Mouse (Mus musculus) embryonic facial prominence, embryonic 10.5 days (tissue): ENCODE measurements around the gene March10. TPM values are rescaled to one million over a fixed set of nuclear protein-coding genes. Genes with fewer than 3 reads are reported as not detected.

Experiments used
- DNase-seq: peaks from one replicate; pipeline ENCODE4 v3.0.0-alpha.2; 2017; ENCODE audit warnings: low spot score
- H3K27ac ChIP-seq: fragments of 300-500 bp; sonication (generic); replicated peaks from 2 replicates; pipeline ENCODE4 v1.5.1; 2016; ENCODE audit warnings: mild to moderate bottlenecking
- H3K27me3 ChIP-seq: fragments of 300-500 bp; sonication (generic); replicated peaks from 2 replicates; pipeline ENCODE4 v1.6.1; 2016; ENCODE audit warnings: low read depth, mild to moderate bottlenecking; ENCODE audit not compliant: poor library complexity, severe bottlenecking
- H3K36me3 ChIP-seq: fragments of 300-500 bp; sonication (generic); replicated peaks from 2 replicates; pipeline ENCODE4 v1.6.1; 2016; ENCODE audit warnings: mild to moderate bottlenecking, moderate library complexity
- H3K4me1 ChIP-seq: fragments of 300-500 bp; sonication (generic); 2 replicates; pipeline ENCODE4 v1.6.1; 2016
- H3K4me3 ChIP-seq: fragments of 300-500 bp; sonication (generic); 2 replicates; pipeline ENCODE4 v1.5.1; 2016; ENCODE audit warnings: mild to moderate bottlenecking, moderate library complexity
- H3K9me3 ChIP-seq: fragments of 300-500 bp; sonication (generic); 2 replicates; pipeline ENCODE4 v1.6.1; 2016; ENCODE audit warnings: mild to moderate bottlenecking
- WGBS: fragments of 180-500 bp; shearing (Covaris S2); methylation state at CpG from one replicate; pipeline ENCODE4 v1.1.7; 2016; 5-methylcytosine and 5-hydroxymethylcytosine counted together
- polyA plus RNA-seq: library from polyadenylated mRNA; unstranded; fragments of >200 nt; fragmentation: Nextera tagmentation; extraction: Ambion mirVana; gene quantifications from 2 replicates; pipeline ENCODE4 v1.2.1, GENCODE M21; 2016

March10 gene
- 0.06 and 0.16 TPM in 2 replicates for polyA plus RNA-seq

GRCm38 (mm10) chr11:105456497-105456907 lies at the start of gene March10:
Gene March10 (minus strand): TSS chr11:105456735.
- H3K4me1 ChIP-seq = peaks cover 24% of the 10 kb centered on the region
- DNase-seq = peak; percentile 64
- no peaks in the 10 kb centered on the region for H3K36me3 ChIP-seq
- no peaks in the 10 kb centered on the region for H3K9me3 ChIP-seq
- WGBS = 1% methylated on average over 35 of the region's 35 CpGs
- H3K27me3 ChIP-seq = peaks cover 22% of the 10 kb centered on the region
- peak within 1 kb of the TSS; percentile 73 for H3K4me3 ChIP-seq
- H3K27ac ChIP-seq = peak within 1 kb of the TSS; percentile 79

- Histone ChIP-seq H3K27ac (peak overlapping the region; percentile 80), H3K9me3 (no peaks in the 10 kb centered on the region), H3K4me3 (no peak overlapping the region), H3K27me3 (0 out of 2 replicates have a peak, but pooled peaks cover 5% of the 10 kb centered on the region), H3K4me1 (peaks cover 59% of the 10 kb centered on the region), H3K36me3 (no peaks in the 10 kb centered on the region)
- no peak for DNase-seq
- 77% methylated on average over 11 of the region's 11 CpGs for WGBS
These were observed 49.8 kb upstream of the March10 start for GRCm38 (mm10) chr11:105506322-105506721.

DNA sequence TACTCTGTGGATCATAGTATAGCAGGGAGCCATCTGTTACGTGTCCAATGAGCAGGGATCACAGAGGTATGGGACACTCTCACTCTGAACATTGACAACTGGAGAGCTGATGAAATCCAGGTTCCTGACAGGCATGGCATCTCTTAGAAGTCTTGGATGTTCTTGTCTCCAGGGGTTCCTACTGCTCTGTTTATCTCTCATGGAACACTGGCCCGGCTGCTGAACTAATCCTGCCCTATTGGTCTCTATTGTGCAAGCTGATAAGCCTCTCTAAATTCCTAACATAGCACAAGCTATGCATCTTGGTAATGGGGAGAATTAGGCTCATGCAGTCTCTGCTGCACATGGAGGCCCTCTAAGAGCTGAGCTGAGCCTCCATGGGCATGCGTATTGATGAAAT lies 48.5 kb upstream of the March10 start:
- H3K4me3 ChIP-seq = no peak overlapping the region
- no peak for DNase-seq
- no peaks in the 10 kb centered on the region for H3K36me3 ChIP-seq
- 0 out of 2 replicates have a peak overlapping the region, but pooled peaks have one; percentile 14 for H3K27ac ChIP-seq
- 0 out of 2 replicates have a peak, but pooled peaks cover 8% of the 10 kb centered on the region for H3K27me3 ChIP-seq
- WGBS = 73% methylated on average over 3 of the region's 3 CpGs
- no peaks in the 10 kb centered on the region for H3K9me3 ChIP-seq
- H3K4me1 ChIP-seq = peaks cover 49% of the 10 kb centered on the region

DNA sequence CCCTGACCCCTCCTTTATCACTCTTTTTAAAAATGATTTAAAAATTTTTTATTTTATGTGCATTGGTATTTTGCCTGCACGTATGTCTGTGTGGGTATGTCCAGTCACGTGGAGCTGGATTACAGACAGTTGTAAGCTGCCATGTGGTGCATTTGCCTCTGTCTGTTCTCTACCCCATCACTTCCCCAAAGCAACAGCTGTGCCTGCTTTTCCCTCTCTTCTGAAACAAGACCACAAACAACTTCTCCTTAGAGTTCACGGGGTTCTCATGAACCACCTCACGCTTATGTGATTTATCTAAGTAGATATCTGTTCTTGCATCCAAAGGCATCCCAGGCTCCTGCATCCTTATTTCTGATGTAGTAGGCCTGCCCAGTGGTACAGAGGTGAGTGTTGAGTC lies 45.8 kb upstream of the March10 start:
- H3K4me3 ChIP-seq = no peak overlapping the region
- H3K27ac ChIP-seq = no peak overlapping the region
- WGBS = 91% methylated on average over 4 of the region's 4 CpGs
- 0 out of 2 replicates have a peak, but pooled peaks cover 8% of the 10 kb centered on the region for H3K27me3 ChIP-seq
- H3K36me3 ChIP-seq = no peaks in the 10 kb centered on the region
- H3K9me3 ChIP-seq = no peaks in the 10 kb centered on the region
- no peak for DNase-seq
- peaks cover 39% of the 10 kb centered on the region for H3K4me1 ChIP-seq

DNA sequence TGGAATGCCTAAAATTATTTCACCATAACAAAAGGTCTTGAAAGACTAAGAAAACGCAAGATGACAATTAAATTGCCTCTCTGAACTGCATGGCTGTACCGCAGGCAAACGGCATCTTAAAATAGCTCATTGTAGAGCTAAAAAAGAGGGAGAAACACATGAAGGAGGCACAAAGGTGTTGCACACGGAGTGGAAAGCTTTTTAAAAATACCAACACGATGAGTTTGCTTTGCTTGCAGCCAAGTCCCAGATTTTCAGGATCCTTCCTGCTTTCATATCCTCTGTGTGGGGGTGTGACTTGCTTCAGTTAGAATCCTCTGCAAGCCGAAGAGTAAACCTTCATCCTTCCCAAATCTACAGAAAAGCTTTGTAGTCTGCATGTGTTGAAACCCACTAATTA lies 41.0 kb upstream of the March10 start:
- H3K36me3 ChIP-seq = no peaks in the 10 kb centered on the region
- H3K27ac ChIP-seq = no peak overlapping the region
- 73% methylated on average over 6 of the region's 6 CpGs for WGBS
- no peak overlapping the region for H3K4me3 ChIP-seq
- H3K9me3 ChIP-seq = no peaks in the 10 kb centered on the region
- peaks cover 48% of the 10 kb centered on the region for H3K4me1 ChIP-seq
- H3K27me3 ChIP-seq = 0 out of 2 replicates have a peak, but pooled peaks cover 10% of the 10 kb centered on the region
- DNase-seq = peak; percentile 4

DNA sequence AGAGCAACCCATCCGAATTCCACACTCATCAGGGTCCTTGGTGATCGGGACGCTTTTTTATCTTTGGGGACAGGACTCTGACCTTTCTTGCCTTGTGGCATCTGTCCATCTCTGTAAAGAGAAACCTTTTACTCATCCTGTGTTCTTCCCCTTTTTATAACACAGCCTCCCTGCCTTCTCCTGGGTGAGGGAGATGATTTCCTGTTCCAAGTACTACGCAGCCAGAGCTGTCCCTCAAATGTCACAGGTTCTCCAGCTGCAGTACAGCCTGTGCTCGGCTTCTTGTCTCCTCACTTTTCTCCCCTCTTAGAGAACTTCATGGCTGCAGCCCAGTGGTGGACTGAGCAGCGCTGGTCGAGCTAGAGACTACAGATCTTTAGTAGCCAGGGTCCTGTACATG lies 40.1 kb upstream of the March10 start:
- WGBS = 63% methylated on average over 7 of the region's 7 CpGs
- Histone ChIP-seq H3K27me3 (0 out of 2 replicates have a peak, but pooled peaks cover 10% of the 10 kb centered on the region), H3K36me3 (no peaks in the 10 kb centered on the region), H3K27ac (no peak overlapping the region), H3K4me1 (peaks cover 48% of the 10 kb centered on the region), H3K4me3 (no peak overlapping the region), H3K9me3 (no peaks in the 10 kb centered on the region)
- peak; percentile 8 for DNase-seq

- peak; percentile 14 for DNase-seq
- H3K27ac ChIP-seq = no peak overlapping the region
- no peaks in the 10 kb centered on the region for H3K9me3 ChIP-seq
- no peak overlapping the region for H3K4me3 ChIP-seq
- no peaks in the 10 kb centered on the region for H3K36me3 ChIP-seq
- 77% methylated on average over 18 of the region's 18 CpGs for WGBS
- 0 out of 2 replicates have a peak, but pooled peaks cover 8% of the 10 kb centered on the region for H3K27me3 ChIP-seq
- H3K4me1 ChIP-seq = peaks cover 53% of the 10 kb centered on the region
These were observed 39.2 kb upstream of the March10 start for GRCm38 (mm10) chr11:105495591-105496270.

GRCm38 (mm10) chr11:105494786-105495369 lies 38.3 kb upstream of the March10 start:
- H3K9me3 ChIP-seq = no peaks in the 10 kb centered on the region
- DNase-seq = peak; percentile 7
- no peak overlapping the region for H3K27ac ChIP-seq
- 0 out of 2 replicates have a peak, but pooled peaks cover 7% of the 10 kb centered on the region for H3K27me3 ChIP-seq
- no peak overlapping the region for H3K4me3 ChIP-seq
- H3K4me1 ChIP-seq = peaks cover 51% of the 10 kb centered on the region
- no peaks in the 10 kb centered on the region for H3K36me3 ChIP-seq
- WGBS = 86% methylated on average over 6 of the region's 6 CpGs

- WGBS = 79% methylated on average over 4 of the region's 4 CpGs
These were observed 35.9 kb upstream of the March10 start for GRCm38 (mm10) chr11:105492392-105492791.

DNA sequence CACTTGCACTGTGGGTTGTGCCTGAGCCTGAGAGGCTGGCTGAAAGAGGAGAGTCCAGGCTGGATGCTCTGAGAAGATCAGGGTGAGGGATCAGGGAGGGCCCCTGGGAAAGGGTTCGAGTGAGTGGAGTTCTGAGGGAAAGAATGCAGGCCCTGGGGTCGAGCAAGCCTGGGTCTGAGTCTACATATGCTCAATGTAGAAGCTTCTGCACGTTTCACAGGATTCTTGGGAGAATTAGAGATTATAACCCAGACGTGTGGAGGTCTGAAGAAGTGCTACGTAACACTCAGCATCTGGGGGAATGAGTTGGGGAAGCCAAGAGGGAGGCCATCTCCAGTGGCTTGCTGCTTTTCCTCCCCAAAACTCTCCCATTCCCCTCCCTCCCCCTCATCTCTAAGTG lies 34.4 kb upstream of the March10 start:
- peaks cover 26% of the 10 kb centered on the region for H3K4me1 ChIP-seq
- 0 out of 2 replicates have a peak, but pooled peaks cover 7% of the 10 kb centered on the region for H3K27me3 ChIP-seq
- 67% methylated on average over 5 of the region's 5 CpGs for WGBS
- H3K36me3 ChIP-seq = no peaks in the 10 kb centered on the region
- no peak overlapping the region for H3K27ac ChIP-seq
- H3K9me3 ChIP-seq = no peaks in the 10 kb centered on the region
- peak; percentile 7 for DNase-seq
- H3K4me3 ChIP-seq = no peak overlapping the region

More at GRCm38 (mm10) chr11:105492392-105492791, 35.9 kb upstream of the March10 start:
- DNase-seq = peak; percentile 4
- H3K4me1 ChIP-seq = peaks cover 37% of the 10 kb centered on the region
- 0 out of 2 replicates have a peak, but pooled peaks cover 7% of the 10 kb centered on the region for H3K27me3 ChIP-seq
- no peak overlapping the region for H3K27ac ChIP-seq
- no peaks in the 10 kb centered on the region for H3K36me3 ChIP-seq
- no peaks in the 10 kb centered on the region for H3K9me3 ChIP-seq
- H3K4me3 ChIP-seq = no peak overlapping the region

DNA sequence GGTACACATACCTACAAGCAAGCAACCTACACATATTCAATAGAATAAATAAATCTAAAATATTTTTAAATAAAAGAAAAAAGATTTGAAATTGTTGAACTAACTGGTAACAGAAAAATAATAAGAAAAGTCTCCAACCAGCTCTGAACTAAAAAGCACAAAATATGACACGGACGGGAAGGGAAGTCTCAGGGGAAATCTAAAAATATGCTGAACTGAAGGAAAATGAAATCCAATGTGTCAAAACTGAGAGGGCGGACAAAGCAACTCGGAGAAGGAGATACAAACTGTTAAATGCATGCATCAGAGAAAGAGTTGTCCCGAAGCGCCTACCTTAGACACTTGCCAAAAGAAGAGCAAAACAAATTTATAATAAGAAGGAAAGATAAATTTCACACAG lies 28.9 kb upstream of the March10 start:
- Histone ChIP-seq H3K4me1 (peaks cover 5% of the 10 kb centered on the region; the same call in 1 of the 2 replicates), H3K4me3 (no peak overlapping the region), H3K9me3 (no peaks in the 10 kb centered on the region), H3K27me3 (no peaks in the 10 kb centered on the region), H3K36me3 (no peaks in the 10 kb centered on the region), H3K27ac (no peak overlapping the region)
- DNase-seq = peak; percentile 7
- WGBS = 80% methylated on average over 6 of the region's 6 CpGs

GRCm38 (mm10) chr11:105484993-105485392 lies 28.5 kb upstream of the March10 start:
- no peaks in the 10 kb centered on the region for H3K36me3 ChIP-seq
- no peaks in the 10 kb centered on the region for H3K9me3 ChIP-seq
- DNase-seq = no peak
- no peak overlapping the region for H3K4me3 ChIP-seq
- 78% methylated on average over 6 of the region's 6 CpGs for WGBS
- no peak overlapping the region for H3K27ac ChIP-seq
- peaks cover 5% of the 10 kb centered on the region; the same call in 1 of the 2 replicates for H3K4me1 ChIP-seq
- H3K27me3 ChIP-seq = no peaks in the 10 kb centered on the region

- H3K4me3 ChIP-seq = no peak overlapping the region
- WGBS = 68% methylated on average over 2 of the region's 2 CpGs
- no peak overlapping the region for H3K27ac ChIP-seq
- H3K9me3 ChIP-seq = no peaks in the 10 kb centered on the region
- peak; percentile 5 for DNase-seq
- H3K27me3 ChIP-seq = no peaks in the 10 kb centered on the region
- H3K36me3 ChIP-seq = no peaks in the 10 kb centered on the region
- peaks cover 5% of the 10 kb centered on the region; the same call in 1 of the 2 replicates for H3K4me1 ChIP-seq
These were observed 26.2 kb upstream of the March10 start for GRCm38 (mm10) chr11:105482747-105483146.
